Mouse (Mus musculus): Measurements from ENCODE around the gene Olfr971.
"Not testable (repeated sequence)": the region's sequence is repeated elsewhere in the genome, so short reads cannot be mapped to it uniquely, and the experiment has no call there.

Olfr971 gene

DNA sequence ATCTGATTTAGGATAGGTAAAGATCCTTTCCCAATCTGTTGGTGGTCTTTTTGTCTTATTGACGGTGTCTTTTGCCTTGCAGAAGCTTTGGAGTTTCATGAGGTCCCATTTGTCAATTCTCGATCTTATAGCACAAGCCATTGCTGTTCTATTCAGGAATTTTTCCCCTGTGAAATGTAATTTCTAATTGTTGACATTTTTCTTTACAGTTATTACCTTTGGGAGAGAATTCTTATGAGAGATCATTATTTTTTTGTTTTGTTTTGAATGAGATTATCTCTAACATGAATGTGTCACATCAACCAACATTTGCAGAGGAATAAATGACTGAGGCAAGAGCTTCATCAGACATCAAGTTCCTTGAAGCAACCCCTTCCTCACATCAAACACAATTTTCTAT is at the start of gene Olfr971:
Olfr971 (plus strand) TSS at position 301 of the 400 bp plus-strand sequence.
- DNase-seq (ENCODE audit: low read depth, low spot score): not testable (repeated sequence)

DNA sequence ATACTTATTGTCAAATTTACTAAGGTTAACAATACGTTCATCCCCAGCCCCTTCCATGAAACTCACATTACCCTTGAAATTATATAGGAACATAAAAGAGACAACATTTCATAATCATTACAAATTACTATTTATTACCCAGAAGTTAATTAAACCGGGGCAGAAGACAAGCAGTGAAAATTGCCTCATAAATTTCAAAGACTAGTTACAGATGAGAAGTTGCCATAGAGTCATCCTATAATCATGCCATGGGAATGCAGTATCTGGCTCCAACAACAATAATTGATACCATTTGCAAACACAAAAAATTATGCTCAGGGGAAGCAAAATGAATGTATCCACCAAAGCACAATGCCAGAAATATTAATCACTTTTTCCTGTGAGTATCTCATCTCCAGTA is 46.1 kb upstream of the Olfr971 start, which contains the start of gene Olfr969:
Olfr969 (plus strand) TSS at position 388 of the 400 bp plus-strand sequence.
- DNase-seq (ENCODE audit: low read depth, low spot score): no peak

DNA sequence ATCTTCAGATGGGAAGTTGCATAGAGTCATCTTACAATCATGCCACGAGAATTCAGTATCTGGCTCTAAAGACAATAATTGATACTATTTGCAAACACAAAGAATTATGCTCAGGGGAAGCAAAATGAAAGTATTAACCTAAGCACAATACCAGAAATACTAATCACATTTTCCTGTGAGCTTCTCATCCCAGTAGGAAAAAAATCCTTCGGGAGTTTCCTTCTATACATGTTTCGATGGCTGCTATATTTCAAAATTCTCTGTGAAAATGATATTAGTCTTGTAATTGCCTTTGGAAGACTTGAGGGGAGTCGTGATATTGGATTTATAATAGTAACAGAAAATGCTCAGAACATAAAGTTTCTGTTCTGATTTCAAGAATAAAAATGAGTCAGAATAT is 28.1 kb upstream of the Olfr971 start, which contains the start of gene Olfr970:
Olfr970 (plus strand) TSS at position 301 of the 400 bp plus-strand sequence.
- no peak for DNase-seq (ENCODE audit: low read depth, low spot score)

DNA sequence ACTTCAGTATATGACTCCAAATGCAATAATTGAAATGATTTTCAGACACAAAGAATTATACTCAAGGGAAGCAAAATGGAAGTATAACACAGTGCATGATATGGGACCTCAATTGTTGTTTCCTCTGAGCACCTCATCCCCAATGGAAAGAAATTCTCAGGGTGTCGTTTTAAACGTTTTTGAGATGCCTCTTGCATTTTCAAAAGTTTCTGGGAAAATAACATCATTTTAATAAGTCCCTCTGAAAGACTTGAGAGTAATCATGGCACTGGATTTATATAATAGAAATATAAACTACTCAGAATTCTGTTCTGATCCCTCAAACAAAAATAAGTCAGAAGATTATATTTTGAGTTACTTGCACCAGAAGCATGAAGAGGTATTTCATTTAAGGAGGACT is 29.4 kb downstream of the Olfr971 start, which contains the start of gene Olfr972:
Olfr972 (plus strand) TSS at position 301 of the 400 bp plus-strand sequence.
- DNase-seq (ENCODE audit: low read depth, low spot score): no peak

DNA sequence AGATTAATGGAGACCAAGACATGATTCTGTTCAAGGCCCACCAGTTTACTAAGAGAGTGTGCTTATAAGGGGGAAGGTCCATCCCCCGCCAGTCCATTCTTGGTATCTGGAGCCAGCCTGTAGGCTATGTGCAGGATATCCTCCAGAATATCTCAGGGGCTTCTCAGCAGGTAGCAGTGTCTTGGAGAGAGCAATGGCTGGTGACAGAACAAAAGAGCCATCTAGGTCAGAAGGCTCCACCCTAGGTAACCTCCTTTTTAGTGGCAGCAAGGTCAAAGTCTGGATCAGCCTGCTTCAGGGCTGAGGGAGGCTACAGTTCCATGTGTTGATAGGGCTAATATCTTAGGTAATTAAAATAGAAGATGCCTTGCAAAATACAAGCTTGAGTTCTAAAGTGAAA is 35.3 kb downstream of the Olfr971 start:
- not testable (repeated sequence) for DNase-seq (ENCODE audit: low read depth, low spot score)

DNA sequence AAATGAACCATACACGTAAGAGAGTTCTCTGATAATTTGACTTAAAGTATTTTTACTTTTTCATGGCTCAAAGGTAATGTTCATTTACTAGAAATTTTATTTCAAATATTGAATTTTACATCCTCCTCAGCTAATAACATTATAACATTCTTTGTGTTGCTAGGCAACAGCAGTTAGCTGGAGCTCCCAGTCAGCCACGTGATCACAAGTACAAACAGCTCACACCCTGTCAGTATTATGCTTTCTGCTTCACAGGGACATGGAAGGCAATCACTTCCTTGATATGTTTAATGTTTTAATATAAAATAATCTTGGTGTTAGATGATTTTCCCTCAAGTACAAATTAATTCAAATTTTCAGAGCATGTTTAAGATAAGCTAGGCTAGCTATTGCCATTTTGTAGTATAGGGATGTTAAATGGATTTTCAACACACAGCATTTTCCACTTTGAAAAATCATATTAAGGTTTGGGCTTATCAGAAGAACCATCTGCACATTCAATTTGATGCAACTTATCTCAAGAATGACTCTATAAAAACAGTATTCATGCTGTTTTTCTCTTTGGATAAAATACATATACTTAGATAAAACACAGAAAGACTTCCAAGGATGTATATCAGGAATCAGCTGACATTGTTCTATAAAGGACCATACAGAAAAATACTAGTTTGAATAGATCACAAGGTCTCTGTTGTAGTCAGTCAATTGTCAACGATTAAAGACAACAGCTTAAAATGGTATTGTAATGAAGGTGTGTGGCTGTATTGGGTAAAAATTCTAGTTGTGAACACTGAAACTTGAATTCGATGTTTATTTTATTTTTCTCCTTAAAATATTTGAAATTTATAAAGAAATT is 41.1 kb downstream of the Olfr971 start:
- DNase-seq (ENCODE audit: low read depth, low spot score): not testable (repeated sequence)
